Mouse (Mus musculus): Measurements from ENCODE around the gene Kiss1r. TPM values are rescaled to one million over a fixed set of nuclear protein-coding genes. Genes with fewer than 3 reads are reported as not detected.

Gene Kiss1r
- polyA plus RNA-seq, 2 experiments, result 0.26 to 2.5 TPM

DNA sequence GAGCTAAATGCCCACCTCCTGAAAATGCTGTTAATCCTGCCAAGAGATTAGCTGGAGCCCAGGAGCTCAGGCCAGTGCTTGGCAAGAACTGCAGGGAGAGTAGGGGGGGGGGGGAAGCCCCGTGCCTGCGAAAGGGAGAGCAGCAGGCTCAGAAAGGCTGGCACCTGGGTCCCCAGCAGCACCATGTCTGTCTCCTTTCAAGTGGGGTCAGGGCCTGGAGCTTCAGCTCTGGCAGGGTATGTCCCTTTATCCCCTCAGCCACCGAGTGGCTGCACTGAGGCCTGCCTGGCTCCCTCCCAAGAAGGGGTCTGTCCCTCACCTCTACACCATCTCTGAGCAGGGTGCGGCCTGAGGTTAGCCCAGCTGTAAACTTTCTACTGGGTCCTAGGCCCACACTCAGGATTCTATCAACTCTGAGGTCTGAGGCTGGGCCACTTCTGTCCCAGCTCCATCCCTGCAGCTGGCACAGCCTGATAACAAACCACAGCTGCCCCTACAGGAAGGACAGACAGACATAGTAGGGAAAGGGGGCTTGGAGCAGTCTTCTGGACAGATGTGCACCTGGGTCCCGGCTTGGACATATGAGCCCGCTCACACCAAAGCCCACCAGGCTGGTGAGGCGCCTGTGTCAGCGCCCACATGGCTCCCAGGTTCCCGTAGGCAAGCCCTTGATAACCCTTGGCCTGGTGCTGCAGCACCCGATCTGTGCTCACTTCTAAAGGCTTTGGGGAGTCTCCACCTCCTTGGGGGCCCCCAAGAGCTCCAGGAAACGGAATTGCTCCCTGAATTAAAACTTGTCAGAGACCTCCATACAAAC is 2.4 kb upstream of the Kiss1r start:
- peak overlapping the region; percentile 28; the same call in 1 of the 2 replicates for H3K9ac ChIP-seq (ENCODE audit: low read depth, low read length, severe bottlenecking)
- 80% methylated on average over 9 of the region's 11 CpGs for WGBS

GRCm38 (mm10) chr10:79914948-79915596 is 1.7 kb upstream of the Kiss1r start:
- Histone ChIP-seq H3K36me3 (ENCODE audit: control insufficient read depth, insufficient read depth, low read length) (peaks cover 32% of the 10 kb centered on the region), H3K9ac (ENCODE audit: low read depth, low read length, severe bottlenecking) (peak overlapping the region; percentile 28; the same call in 1 of the 2 replicates), H3K9me3 (ENCODE audit: control insufficient read depth, low read length) (no peaks in the 10 kb centered on the region), H3K4me3 (replicated peaks; ENCODE audit: low read length) (peak overlapping the region; percentile 71; the same call in 1 of the 2 replicates), H3K27ac (replicated peaks; ENCODE audit: low read depth, low read length) (no peak overlapping the region), H3K27me3 (ENCODE audit: control insufficient read depth, insufficient read depth, low read length) (peaks cover 27% of the 10 kb centered on the region), H3K4me2 (replicated peaks; ENCODE audit: low read depth, low read length, severe bottlenecking) (peak overlapping the region; percentile 90; the same call in 1 of the 2 replicates), H3K4me1 (ENCODE audit: control insufficient read depth, insufficient read depth, low read length) (peaks cover 8% of the 10 kb centered on the region)
- DNase-seq (ENCODE audit: low spot score) (no peak), ATAC-seq (ENCODE audit: low FRiP score, low read depth) (no peak)
- TF ChIP-seq POLR2A (IDR thresholded peaks at IDR 0.05; ENCODE audit: borderline replicate concordance, extremely low read depth, insufficient read depth, insufficient read length), result no peak
- 71% methylated on average over 7 of the region's 7 CpGs for WGBS

More for the DNA sequence above, 2.4 kb upstream of the Kiss1r start:
- ATAC-seq (ENCODE audit: low FRiP score, low read depth) (no peak), DNase-seq (ENCODE audit: low spot score) (no peak)
- Histone ChIP-seq H3K9me3 (ENCODE audit: control insufficient read depth, low read length) (no peaks in the 10 kb centered on the region), H3K36me3 (ENCODE audit: control insufficient read depth, insufficient read depth, low read length) (peaks cover 32% of the 10 kb centered on the region), H3K27ac (replicated peaks; ENCODE audit: low read depth, low read length) (no peak overlapping the region), H3K4me3 (replicated peaks; ENCODE audit: low read length) (no peak overlapping the region), H3K4me2 (replicated peaks; ENCODE audit: low read depth, low read length, severe bottlenecking) (no peak overlapping the region), H3K4me1 (ENCODE audit: control insufficient read depth, insufficient read depth, low read length) (peaks cover 8% of the 10 kb centered on the region), H3K27me3 (ENCODE audit: control insufficient read depth, insufficient read depth, low read length) (peaks cover 20% of the 10 kb centered on the region)
- no peak for TF ChIP-seq POLR2A (IDR thresholded peaks at IDR 0.05; ENCODE audit: borderline replicate concordance, extremely low read depth, insufficient read depth, insufficient read length)

DNA sequence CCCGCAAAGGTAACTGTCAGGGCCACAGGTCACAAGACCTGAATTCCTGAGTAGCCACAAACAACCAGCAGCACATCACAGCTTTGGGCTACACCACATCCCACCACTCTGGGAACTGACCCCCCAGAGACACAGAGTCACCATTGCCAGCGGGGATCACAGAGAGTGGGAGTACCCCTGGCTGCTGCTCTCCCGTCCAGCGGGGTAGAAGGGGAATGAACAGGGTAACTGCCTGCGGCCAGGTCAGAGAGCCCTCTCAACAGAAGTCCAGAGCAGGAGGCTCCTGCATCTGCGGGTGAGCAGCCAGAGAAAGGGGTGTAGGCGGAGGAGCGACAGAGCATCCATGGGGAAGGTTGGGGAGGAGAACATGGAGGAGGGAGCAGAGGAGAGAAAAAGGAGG is 690 bp upstream of the Kiss1r start:
- no peak for DNase-seq (ENCODE audit: low spot score)
- Histone ChIP-seq H3K9ac (ENCODE audit: low read depth, low read length, severe bottlenecking) (peak overlapping the region; percentile 90), H3K4me1 (ENCODE audit: control insufficient read depth, insufficient read depth, low read length) (peaks cover 13% of the 10 kb centered on the region), H3K27ac (replicated peaks; ENCODE audit: low read depth, low read length) (no peak overlapping the region), H3K27me3 (ENCODE audit: control insufficient read depth, insufficient read depth, low read length) (peaks cover 37% of the 10 kb centered on the region), H3K9me3 (ENCODE audit: control insufficient read depth, low read length) (no peaks in the 10 kb centered on the region), H3K36me3 (ENCODE audit: control insufficient read depth, insufficient read depth, low read length) (peaks cover 24% of the 10 kb centered on the region), H3K4me2 (replicated peaks; ENCODE audit: low read depth, low read length, severe bottlenecking) (peak overlapping the region; percentile 90), H3K4me3 (replicated peaks; ENCODE audit: low read length) (peak overlapping the region; percentile 71)
- no peak for ATAC-seq (ENCODE audit: low FRiP score, low read depth)
- no peak for TF ChIP-seq POLR2A (IDR thresholded peaks at IDR 0.05; ENCODE audit: borderline replicate concordance, extremely low read depth, insufficient read depth, insufficient read length)
- 5% methylated on average over 8 of the region's 8 CpGs for WGBS

DNA sequence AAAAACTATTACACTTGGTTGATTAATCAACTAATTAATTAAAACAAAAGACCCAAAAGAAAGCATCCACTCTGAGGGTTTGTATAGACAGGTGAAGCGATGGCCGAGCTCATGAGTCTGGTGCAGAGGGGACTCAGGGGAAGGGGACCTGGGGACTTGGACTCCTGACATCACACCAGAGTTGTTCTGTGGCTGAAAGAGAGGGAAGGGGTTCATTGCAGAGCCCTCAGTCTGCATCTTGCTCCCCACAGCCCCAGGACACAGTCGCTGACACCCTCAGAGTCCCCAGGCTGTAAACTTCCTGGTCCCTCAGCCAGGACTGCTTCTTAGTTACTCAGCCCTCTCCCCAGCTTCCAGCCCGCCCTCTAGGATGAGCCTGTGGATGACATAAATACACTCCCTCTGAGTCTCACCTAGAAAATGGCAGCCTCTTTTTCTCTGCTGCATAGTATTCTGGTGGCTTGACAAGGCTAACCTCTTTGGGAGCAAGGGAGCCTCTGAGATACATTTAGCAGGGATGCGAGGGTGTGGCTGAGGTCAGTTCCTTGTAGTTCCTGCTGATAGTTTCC is 845 bp downstream of the Kiss1r start:
- peaks cover 19% of the 10 kb centered on the region for H3K4me1 ChIP-seq (ENCODE audit: control insufficient read depth, insufficient read depth, low read length)
- WGBS, result 64% methylated on average over 5 of the region's 5 CpGs
- peaks cover 9% of the 10 kb centered on the region; the same call in 1 of the 2 replicates for H3K36me3 ChIP-seq (ENCODE audit: control insufficient read depth, insufficient read depth, low read length)
- ATAC-seq (ENCODE audit: low FRiP score, low read depth), result no peak
- H3K27ac ChIP-seq (replicated peaks; ENCODE audit: low read depth, low read length), result no peak overlapping the region
- peaks cover 53% of the 10 kb centered on the region for H3K27me3 ChIP-seq (ENCODE audit: control insufficient read depth, insufficient read depth, low read length)
- DNase-seq (ENCODE audit: low spot score), result no peak
- peak overlapping the region; percentile 90 for H3K4me2 ChIP-seq (replicated peaks; ENCODE audit: low read depth, low read length, severe bottlenecking)
- no peaks in the 10 kb centered on the region for H3K9me3 ChIP-seq (ENCODE audit: control insufficient read depth, low read length)
- peak overlapping the region; percentile 71 for H3K4me3 ChIP-seq (replicated peaks; ENCODE audit: low read length)
- no peak for TF ChIP-seq POLR2A (IDR thresholded peaks at IDR 0.05; ENCODE audit: borderline replicate concordance, extremely low read depth, insufficient read depth, insufficient read length)
- H3K9ac ChIP-seq (ENCODE audit: low read depth, low read length, severe bottlenecking), result no peak overlapping the region

All from limb, embryonic 14.5 days (tissue).